Mouse (Mus musculus) limb, embryonic 13.5 days (tissue): ENCODE measurements at regions not wholly inside any gene's neighbourhood (a gene's known extent, or its start where the extent isn't known, plus 50 kb on each side); places are given as distances from the start of the nearest gene placed in this dataset.

Experiments
- ATAC-seq: fragments of 200-750 bp; cut with Nextera tagmentation; 2 replicates; pipeline ENCODE4 v1.8.0; 2017; ENCODE audit warnings: low read depth, moderate number of reproducible peaks, moderate TSS enrichment; ENCODE audit not compliant: low FRiP score
- H3K27ac ChIP-seq: fragments of 300-500 bp; sonication (generic); 2 replicates; pipeline ENCODE4 v1.5.1; 2015; ENCODE audit warnings: inconsistent platforms, mild to moderate bottlenecking, moderate library complexity
- H3K27me3 ChIP-seq: fragments of 300-500 bp; sonication (generic); 2 replicates; pipeline ENCODE4 v1.6.1; 2015; ENCODE audit warnings: mild to moderate bottlenecking, inconsistent platforms
- H3K36me3 ChIP-seq: fragments of 300-500 bp; sonication (generic); 2 replicates; pipeline ENCODE4 v1.6.1; 2015; ENCODE audit warnings: inconsistent platforms, mild to moderate bottlenecking, moderate library complexity
- H3K4me1 ChIP-seq: fragments of 300-500 bp; sonication (generic); 2 replicates; pipeline ENCODE4 v1.6.1; 2015; ENCODE audit warnings: inconsistent platforms
- H3K4me2 ChIP-seq: fragments of 300-500 bp; sonication (generic); replicated peaks from 2 replicates; pipeline ENCODE4 v1.6.1; 2015; ENCODE audit warnings: inconsistent platforms, mild to moderate bottlenecking, moderate library complexity
- H3K4me3 ChIP-seq: fragments of 300-500 bp; sonication (generic); 2 replicates; pipeline ENCODE4 v1.5.1; 2015; ENCODE audit warnings: moderate library complexity, mild to moderate bottlenecking, inconsistent platforms
- H3K9ac ChIP-seq: fragments of 300-500 bp; sonication (generic); 2 replicates; pipeline ENCODE4 v1.6.1; 2015; ENCODE audit warnings: mild to moderate bottlenecking, inconsistent platforms
- H3K9me3 ChIP-seq: fragments of 300-500 bp; sonication (generic); 2 replicates; pipeline ENCODE4 v1.6.1; 2016; ENCODE audit warnings: inconsistent platforms
- WGBS: fragments of 180-500 bp; shearing (Covaris S2); methylation state at CpG from one replicate; pipeline ENCODE4 v1.1.7; 2015; 5-methylcytosine and 5-hydroxymethylcytosine counted together

DNA sequence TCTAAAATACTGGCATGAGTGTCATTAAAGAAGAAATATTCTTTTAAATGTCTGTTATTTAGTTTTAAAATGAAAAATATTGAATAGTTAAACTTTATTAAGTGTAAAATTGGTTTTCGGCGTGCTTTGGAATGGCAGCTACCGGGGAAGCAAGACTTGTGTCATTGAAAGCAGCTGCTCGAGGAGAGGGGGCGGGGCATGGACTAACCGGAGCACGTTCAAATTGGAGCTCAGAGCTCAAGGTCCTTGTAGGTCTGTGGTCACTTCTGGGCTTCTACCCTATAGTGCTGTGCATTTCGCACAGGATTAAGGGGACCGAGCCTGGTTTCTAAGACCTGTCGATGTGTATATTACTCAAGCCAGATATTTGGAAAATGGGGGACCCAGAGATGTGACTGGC lies 309.0 kb downstream of the Tshz3 start:
- H3K27ac ChIP-seq: no peak overlapping the region
- no peaks in the 10 kb centered on the region for H3K36me3 ChIP-seq
- 39% methylated on average over 10 of the region's 10 CpGs for WGBS

DNA sequence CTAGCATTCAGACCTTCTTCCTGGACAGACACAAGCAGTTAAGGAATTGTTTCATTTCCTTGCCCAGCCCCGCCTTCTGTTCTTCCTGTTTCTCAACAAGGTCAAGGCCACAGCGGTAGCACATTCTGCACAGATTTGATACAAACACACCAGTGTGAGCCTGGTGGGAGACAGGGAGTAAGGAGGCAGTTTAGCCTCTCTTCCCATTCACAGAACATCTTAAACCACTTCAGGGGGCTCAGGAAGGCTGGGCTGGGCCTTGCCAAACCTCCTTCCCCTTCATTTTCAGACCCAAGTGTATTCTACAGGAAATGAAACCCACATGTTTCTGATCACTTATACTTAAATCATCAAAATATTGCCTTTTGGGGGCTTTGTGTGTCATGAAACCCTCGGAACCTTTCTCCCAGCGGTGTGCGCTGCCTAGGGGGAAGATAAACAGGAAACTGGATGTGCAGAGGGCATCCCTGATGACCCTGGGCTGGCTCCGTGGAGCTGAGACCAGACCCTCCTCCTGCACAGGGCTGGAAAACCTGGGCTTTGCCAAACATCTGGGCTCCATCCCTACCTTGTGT lies 313.3 kb downstream of the Tshz3 start:
- H3K9me3 ChIP-seq: no peaks in the 10 kb centered on the region
- H3K36me3 ChIP-seq: no peaks in the 10 kb centered on the region
- H3K27me3 ChIP-seq: 0 out of 2 replicates have a peak, but pooled peaks cover 15% of the 10 kb centered on the region
- H3K4me1 ChIP-seq: peaks cover 23% of the 10 kb centered on the region
- 16% methylated on average over 6 of the region's 6 CpGs for WGBS
- peak; percentile 77; the same call in 1 of the 2 replicates for ATAC-seq
- no peak overlapping the region for H3K4me3 ChIP-seq
- peak overlapping the region; percentile 44 for H3K4me2 ChIP-seq
- no peak overlapping the region for H3K9ac ChIP-seq
- H3K27ac ChIP-seq: peak overlapping the region; percentile 48; the same call in 1 of the 2 replicates

More for the DNA sequence above, 309.0 kb downstream of the Tshz3 start:
- Histone ChIP-seq H3K9ac (no peak overlapping the region), H3K4me3 (no peak overlapping the region), H3K4me1 (peaks cover 24% of the 10 kb centered on the region), H3K27me3 (0 out of 2 replicates have a peak, but pooled peaks cover 11% of the 10 kb centered on the region), H3K4me2 (no peak overlapping the region; the same call in 1 of the 2 replicates), H3K9me3 (no peaks in the 10 kb centered on the region)
- no peak for ATAC-seq

DNA sequence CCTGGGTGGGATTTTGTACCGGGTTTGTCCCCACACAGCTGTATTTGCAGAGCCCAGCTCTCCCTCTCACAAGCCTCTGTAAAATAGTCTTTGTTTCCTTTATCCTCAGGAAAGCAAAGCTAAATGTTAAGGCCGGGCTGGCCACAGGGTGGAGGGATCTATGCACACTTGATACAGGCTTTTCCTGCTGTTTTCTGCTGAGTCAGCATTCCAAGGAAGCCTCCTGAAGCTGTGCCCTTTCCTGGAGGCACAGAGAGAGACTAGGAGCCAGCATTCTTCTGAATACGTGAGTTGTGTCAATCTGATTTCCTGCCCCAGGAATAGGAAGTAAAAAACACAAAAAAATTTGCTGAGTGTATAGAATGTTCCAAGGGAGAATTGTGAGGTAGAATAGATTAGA lies 322.2 kb downstream of the Tshz3 start:
- no peak overlapping the region for H3K4me3 ChIP-seq

DNA sequence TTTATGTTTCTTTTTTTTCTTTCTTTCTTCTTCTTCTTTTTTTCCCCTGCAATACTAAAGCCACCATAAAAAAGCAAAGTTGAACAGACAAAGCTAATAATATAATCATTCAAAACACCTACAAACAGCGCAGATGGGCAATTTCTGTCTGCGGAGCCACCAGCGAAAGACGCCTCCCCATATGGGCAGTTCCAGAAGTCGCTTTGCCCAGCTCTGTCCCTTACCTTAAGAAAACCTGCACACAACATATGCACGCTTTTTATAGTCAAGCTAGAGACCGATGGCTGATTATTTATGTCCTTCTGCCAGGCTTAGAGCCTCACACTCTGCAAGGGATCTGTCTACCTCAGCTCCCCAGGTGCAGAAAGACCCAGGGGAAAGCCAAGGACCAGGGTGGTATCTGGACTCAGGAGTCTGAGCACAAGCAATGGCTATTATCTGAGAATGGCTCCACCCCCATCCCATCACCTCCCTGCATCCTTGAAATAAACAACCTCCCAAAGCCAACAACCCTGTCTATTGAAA lies 326.6 kb downstream of the Tshz3 start:
- H3K9ac ChIP-seq: no peak overlapping the region
- no peaks in the 10 kb centered on the region for H3K27me3 ChIP-seq
- H3K4me3 ChIP-seq: no peak overlapping the region
- peaks cover 12% of the 10 kb centered on the region; the same call in 1 of the 2 replicates for H3K4me1 ChIP-seq
- H3K4me2 ChIP-seq: no peak overlapping the region
- no peak overlapping the region for H3K27ac ChIP-seq
- no peak for ATAC-seq
- H3K9me3 ChIP-seq: no peaks in the 10 kb centered on the region
- WGBS: 72% methylated on average over 7 of the region's 7 CpGs
- no peaks in the 10 kb centered on the region for H3K36me3 ChIP-seq

More for the DNA sequence above, 322.2 kb downstream of the Tshz3 start:
- Histone ChIP-seq H3K4me1 (peaks cover 12% of the 10 kb centered on the region; the same call in 1 of the 2 replicates), H3K4me2 (no peak overlapping the region), H3K9ac (no peak overlapping the region), H3K27ac (no peak overlapping the region), H3K9me3 (no peaks in the 10 kb centered on the region), H3K36me3 (no peaks in the 10 kb centered on the region), H3K27me3 (no peaks in the 10 kb centered on the region)
- ATAC-seq: no peak
- 49% methylated on average over 3 of the region's 3 CpGs for WGBS

- no peak overlapping the region for H3K4me3 ChIP-seq
- H3K36me3 ChIP-seq: no peaks in the 10 kb centered on the region
- no peaks in the 10 kb centered on the region for H3K27me3 ChIP-seq
- ATAC-seq: no peak
- no peaks in the 10 kb centered on the region for H3K9me3 ChIP-seq
- H3K4me2 ChIP-seq: no peak overlapping the region
- H3K27ac ChIP-seq: no peak overlapping the region
- no peak overlapping the region for H3K9ac ChIP-seq
- WGBS: 80% methylated on average over 8 of the region's 8 CpGs
- no peaks in the 10 kb centered on the region for H3K4me1 ChIP-seq
Measured at GRCm38 (mm10) chr7:37064582-37065458, 366.9 kb downstream of the Tshz3 start.

DNA sequence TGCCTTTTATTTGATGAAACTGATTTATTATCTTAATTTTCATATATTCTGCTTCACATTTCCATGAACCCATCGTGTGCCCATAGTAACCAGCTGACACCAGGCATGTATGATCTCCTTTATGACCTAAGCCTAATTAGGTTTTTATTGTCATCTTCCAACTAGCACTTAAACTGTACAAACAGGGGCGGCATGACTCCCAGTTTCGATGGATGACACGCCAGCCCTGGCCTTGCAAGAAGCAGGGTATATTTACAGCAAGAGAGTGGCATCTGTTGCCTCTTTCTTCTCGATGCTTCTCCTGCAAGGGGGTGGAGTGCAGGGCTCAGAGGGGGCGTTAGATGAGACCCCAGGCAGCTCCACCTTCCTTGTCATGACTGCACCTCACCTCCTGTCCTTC lies 379.8 kb downstream of the Tshz3 start:
- 44% methylated on average over 6 of the region's 6 CpGs for whole genome bisulfite sequencing
- Histone ChIP-seq H3K4me1 (peaks cover 8% of the 10 kb centered on the region; the same call in 1 of the 2 replicates), H3K27me3 (no peaks in the 10 kb centered on the region), H3K9ac (no peak overlapping the region), H3K4me2 (no peak overlapping the region), H3K9me3 (no peaks in the 10 kb centered on the region), H3K36me3 (no peaks in the 10 kb centered on the region), H3K27ac (no peak overlapping the region), H3K4me3 (no peak overlapping the region)
- no peak for ATAC-seq

- no peak for ATAC-seq
- Histone ChIP-seq H3K9ac (no peak overlapping the region), H3K36me3 (no peaks in the 10 kb centered on the region), H3K9me3 (no peaks in the 10 kb centered on the region), H3K27ac (no peak overlapping the region), H3K4me2 (no peak overlapping the region), H3K4me3 (no peak overlapping the region), H3K4me1 (peaks cover 8% of the 10 kb centered on the region; the same call in 1 of the 2 replicates), H3K27me3 (no peaks in the 10 kb centered on the region)
- 33% methylated on average over 7 of the region's 7 CpGs for WGBS
Measured at GRCm38 (mm10) chr7:37078140-37078539, 380.2 kb downstream of the Tshz3 start.

DNA sequence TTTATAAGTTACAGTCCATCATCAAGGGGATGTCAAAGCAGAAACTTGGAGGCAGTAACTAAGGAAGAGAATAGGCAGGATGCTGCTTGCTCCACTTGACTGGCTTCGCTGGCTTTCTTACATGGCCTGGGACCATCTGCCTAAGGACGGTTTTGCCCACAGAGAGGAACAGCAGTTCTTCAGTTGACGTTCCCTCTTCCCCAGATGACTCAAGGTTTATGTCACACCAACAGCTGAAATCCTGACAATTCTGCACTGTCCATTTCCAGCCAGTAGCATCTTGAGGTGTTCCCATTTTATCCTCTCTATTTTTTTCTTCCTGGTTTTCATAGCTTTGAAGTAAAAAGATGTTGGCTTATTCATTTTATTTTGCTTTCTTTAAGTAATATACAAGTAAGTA lies 391.8 kb downstream of the Tshz3 start:
- H3K27ac ChIP-seq: no peak overlapping the region
- H3K4me1 ChIP-seq: no peaks in the 10 kb centered on the region
- H3K9ac ChIP-seq: no peak overlapping the region
- no peak overlapping the region for H3K4me2 ChIP-seq
- H3K4me3 ChIP-seq: no peak overlapping the region
- no peak for ATAC-seq
- no peaks in the 10 kb centered on the region for H3K9me3 ChIP-seq
- H3K36me3 ChIP-seq: no peaks in the 10 kb centered on the region
- H3K27me3 ChIP-seq: no peaks in the 10 kb centered on the region
- 90% methylated on average over 3 of the region's 3 CpGs for WGBS

DNA sequence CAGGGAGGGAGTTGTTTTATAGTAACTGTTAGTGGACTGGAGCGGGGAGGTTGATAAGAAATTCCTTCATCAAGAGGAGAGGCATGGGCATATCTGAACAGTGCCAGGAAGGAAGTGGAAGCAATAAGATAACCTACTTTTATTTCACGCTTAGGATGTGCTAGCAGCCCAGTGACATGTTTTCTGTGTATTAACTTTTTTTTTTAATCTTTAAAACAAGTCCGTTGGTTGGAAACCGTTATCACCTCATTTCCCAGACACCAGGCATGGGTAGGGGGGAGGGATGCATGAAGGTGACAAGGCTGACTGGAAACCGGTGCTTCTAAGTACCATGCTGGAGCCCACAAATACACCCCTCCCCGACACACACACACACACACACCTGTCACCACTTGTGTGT lies 394.7 kb downstream of the Tshz3 start:
- Histone ChIP-seq H3K9ac (no peak overlapping the region), H3K4me2 (no peak overlapping the region), H3K4me3 (no peak overlapping the region), H3K9me3 (no peaks in the 10 kb centered on the region), H3K27me3 (no peaks in the 10 kb centered on the region), H3K27ac (no peak overlapping the region), H3K36me3 (no peaks in the 10 kb centered on the region), H3K4me1 (no peaks in the 10 kb centered on the region)
- 72% methylated on average over 6 of the region's 6 CpGs for WGBS
- no peak for ATAC-seq

- ATAC-seq: no peak
- Histone ChIP-seq H3K4me3 (no peak overlapping the region), H3K9ac (no peak overlapping the region), H3K9me3 (no peaks in the 10 kb centered on the region), H3K4me2 (no peak overlapping the region), H3K27ac (no peak overlapping the region), H3K4me1 (no peaks in the 10 kb centered on the region), H3K27me3 (no peaks in the 10 kb centered on the region; the same call in 1 of the 2 replicates), H3K36me3 (no peaks in the 10 kb centered on the region)
- 79% methylated on average over 3 of the region's 3 CpGs for WGBS
Measured at GRCm38 (mm10) chr7:37093721-37094120, 395.8 kb downstream of the Tshz3 start.

DNA sequence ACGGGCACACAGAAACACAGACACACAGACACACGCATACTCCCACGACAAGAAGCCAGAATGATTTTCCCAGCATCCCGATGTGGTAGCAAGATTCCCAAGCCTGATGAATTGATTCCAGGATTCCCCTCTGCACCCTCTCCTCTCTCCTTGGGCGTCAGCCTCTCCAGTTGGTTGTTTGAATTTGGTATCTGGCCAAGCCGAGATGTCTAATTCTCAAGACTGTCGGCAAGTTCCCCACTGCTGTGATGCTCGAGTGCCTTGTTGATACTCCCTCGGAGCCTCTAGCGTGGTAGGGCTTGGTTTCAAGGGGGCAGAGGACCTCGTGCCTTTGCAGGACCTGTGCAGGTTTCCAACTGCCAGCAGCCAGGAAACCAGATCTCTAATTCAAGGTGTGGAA lies 397.9 kb downstream of the Tshz3 start:
- no peaks in the 10 kb centered on the region for H3K36me3 ChIP-seq
- WGBS: 85% methylated on average over 11 of the region's 11 CpGs
- no peaks in the 10 kb centered on the region for H3K4me1 ChIP-seq
- no peak overlapping the region for H3K4me3 ChIP-seq
- no peak overlapping the region for H3K27ac ChIP-seq
- no peaks in the 10 kb centered on the region for H3K9me3 ChIP-seq
- H3K9ac ChIP-seq: no peak overlapping the region
- H3K27me3 ChIP-seq: no peaks in the 10 kb centered on the region; the same call in 1 of the 2 replicates
- no peak for ATAC-seq
- no peak overlapping the region for H3K4me2 ChIP-seq

DNA sequence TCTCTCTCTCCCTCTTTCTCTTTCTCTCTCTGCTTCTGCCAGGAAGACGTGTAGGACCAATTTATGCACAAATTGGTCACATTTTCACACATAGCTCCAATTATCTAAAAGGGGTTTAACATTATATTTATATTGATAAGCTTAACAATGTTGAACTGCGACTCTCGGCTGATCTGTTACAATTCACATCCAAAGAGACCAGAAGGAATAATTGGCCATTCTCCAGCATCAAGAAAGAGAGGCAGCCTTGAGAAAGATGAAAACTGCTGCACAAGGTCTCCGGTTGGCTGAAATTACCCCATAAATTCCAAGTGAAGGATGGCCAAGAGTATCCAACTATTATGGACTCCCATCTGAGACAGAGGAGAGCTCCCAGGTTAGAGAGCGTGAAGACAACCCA lies 398.4 kb downstream of the Tshz3 start:
- 76% methylated on average over 5 of the region's 5 CpGs for WGBS
- no peak for ATAC-seq
- H3K9me3 ChIP-seq: no peaks in the 10 kb centered on the region
- H3K9ac ChIP-seq: no peak overlapping the region
- no peak overlapping the region for H3K4me3 ChIP-seq
- H3K36me3 ChIP-seq: no peaks in the 10 kb centered on the region
- H3K4me2 ChIP-seq: no peak overlapping the region
- H3K4me1 ChIP-seq: no peaks in the 10 kb centered on the region
- H3K27me3 ChIP-seq: no peaks in the 10 kb centered on the region; the same call in 1 of the 2 replicates
- H3K27ac ChIP-seq: no peak overlapping the region
